Mouse (Mus musculus) neutrophil, adult 59 days (primary cell): ENCODE results near the gene Hnf1b. TPM values are rescaled to one million over a fixed set of nuclear protein-coding genes. Genes with fewer than 3 reads are reported as not detected.

Experiments
- total RNA-seq, 2 experiments: library from RNA; stranded (reverse); gene quantifications; 1 replicate in 1 of 2; 2 replicates in 1 of 2; pipeline ENCODE4 v1.2.4; 2023

Gene Hnf1b
- not detected for total RNA-seq

DNA sequence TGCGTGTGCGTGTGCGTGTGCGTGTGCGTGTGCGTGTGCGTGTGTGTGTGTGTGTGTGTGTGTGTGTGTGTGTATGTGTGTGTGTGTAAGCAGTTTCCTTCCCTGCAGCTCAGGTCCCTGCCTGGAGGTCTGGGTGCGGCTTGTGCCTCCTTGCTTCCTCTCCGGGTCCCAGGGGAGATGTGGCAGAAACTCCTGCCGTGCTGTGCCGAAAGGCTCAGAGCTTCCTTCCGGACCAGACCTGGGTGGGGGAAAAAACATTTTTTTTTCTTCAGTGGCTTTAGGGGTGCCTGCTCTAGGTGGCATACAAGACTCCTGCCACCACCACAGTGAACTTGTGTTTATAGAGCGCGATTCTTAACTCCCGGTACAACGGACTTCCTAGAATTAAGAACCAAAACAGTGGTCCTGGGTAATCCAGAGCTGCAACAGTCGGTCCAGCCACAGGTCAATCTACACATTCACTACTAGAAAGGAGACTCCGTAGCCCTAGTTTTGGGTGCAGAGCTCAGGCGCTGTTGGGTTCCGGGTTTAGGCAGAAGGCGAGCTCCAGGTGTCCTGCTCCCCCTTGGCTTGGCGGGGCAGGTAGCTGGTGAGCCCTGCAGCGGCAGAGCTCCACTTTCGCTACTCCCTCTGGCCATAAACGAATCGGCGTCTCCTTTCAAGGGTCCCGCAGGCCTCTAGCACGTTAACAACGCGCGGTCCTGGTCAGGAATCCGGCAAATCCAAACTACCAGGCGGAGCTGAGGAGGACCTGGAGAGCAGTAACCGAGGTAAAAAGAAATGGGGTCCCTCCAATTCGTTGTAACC, at the start of gene Hnf1b:
Gene Hnf1b, plus strand, starts transcription at position 535 of the 807 bp plus-strand sequence.

DNA sequence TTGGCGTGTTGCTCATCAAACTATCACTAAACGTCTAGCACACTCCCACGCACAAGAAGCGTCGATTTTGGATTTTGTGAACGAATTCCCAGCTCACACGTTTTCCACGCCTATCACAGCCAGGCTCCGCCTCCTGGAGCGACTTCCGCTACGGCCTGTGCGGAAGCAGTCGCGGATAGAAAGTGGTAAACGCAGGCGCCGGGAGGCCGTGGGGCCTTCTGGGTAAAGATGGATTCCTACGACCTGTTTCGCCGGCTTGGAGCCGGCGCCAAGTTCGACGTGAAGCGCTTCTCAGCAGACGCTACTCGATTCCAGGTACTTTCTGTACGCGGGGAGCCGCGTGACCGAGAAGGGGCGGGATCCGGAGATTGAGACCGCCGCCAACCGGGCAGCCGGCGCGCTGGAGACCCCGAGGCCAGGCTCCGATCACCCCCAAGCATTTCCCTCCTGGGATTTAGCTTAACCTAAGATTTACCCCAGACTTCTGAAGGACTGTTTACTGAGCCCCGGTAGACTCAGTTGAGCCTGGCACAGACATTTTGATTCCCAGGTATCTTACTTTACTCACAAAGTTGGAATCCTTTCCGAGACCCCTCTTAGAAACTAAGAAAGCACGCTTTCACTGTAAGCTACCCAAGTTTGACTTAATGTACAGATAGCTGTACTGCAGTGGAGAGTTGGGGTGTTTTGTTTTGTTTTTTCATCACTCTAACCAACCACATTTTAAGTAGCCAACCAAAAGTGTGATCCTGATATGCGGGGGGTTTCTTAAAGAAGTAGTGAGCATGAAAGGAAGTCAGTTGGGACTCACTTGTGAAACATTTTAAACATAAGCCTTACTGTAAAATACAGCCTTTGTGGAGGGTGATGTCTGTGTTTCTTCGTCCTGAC, 92.3 kb downstream of the Hnf1b start, which contains the start of gene Ddx52:
Gene Ddx52, plus strand, starts transcription at position 113 of the 891 bp plus-strand sequence.

Other genes starting within 250 kb of the Hnf1b start
- not detected for gene Rpl9-ps1, start 204.4 kb upstream of the Hnf1b start, total RNA-seq
- gene Ccl3, start 200.7 kb upstream of the Hnf1b start, total RNA-seq, result 100 to 1,000 TPM in 1 of 2 experiments, 10 to 100 TPM in 1; 89.7 to 110 TPM
- gene Ccl4, start 187.5 kb upstream of the Hnf1b start, total RNA-seq, result 10 to 100 TPM; 18.2 to 21.4 TPM
- gene Wfdc17, start 146.1 kb upstream of the Hnf1b start, total RNA-seq, result 10 to 100 TPM; 19.8 to 35.5 TPM
- not detected for gene Wfdc18, start 141.0 kb upstream of the Hnf1b start, total RNA-seq
- gene Wfdc21, start 103.1 kb upstream of the Hnf1b start, total RNA-seq, result 100 to 1,000 TPM; 619 to 711 TPM
- gene Heatr6, start 96.4 kb upstream of the Hnf1b start, total RNA-seq, result 10 to 100 TPM; 29.1 to 32.3 TPM
- gene Ddx52, start 92.0 kb downstream of the Hnf1b start, total RNA-seq, result 10 to 100 TPM; 20.3 to 21.2 TPM
- gene Synrg, start 114.4 kb downstream of the Hnf1b start, total RNA-seq, result 10 to 100 TPM; 38.9 to 39.0 TPM
- under 1 TPM in 1 of 2 experiments, not detected in 1; 0.40 TPM for gene Dusp14, start 219.2 kb downstream of the Hnf1b start, total RNA-seq